Mouse (Mus musculus) frontal cortex, adult 2 months (tissue): ENCODE results near the gene Slc4a10. TPM values are rescaled to one million over a fixed set of nuclear protein-coding genes. Genes with fewer than 3 reads are reported as not detected.

Experiments used
- DNase-seq, 2 experiments: peaks; one replicate each; pipeline ENCODE4 v3.0.0; 2022; ENCODE audit warnings: low spot score in 1 of 2; ENCODE audit errors: extremely low spot score in 1 of 2
- polyA plus RNA-seq: library from polyadenylated mRNA; depleted of rRNA; stranded (reverse); fragments of >200 nt; gene quantifications from 2 replicates; pipeline ENCODE4 v1.2.3, GENCODE M21; 2012

Gene Slc4a10
- polyA plus RNA-seq, 1 experiment, result 138 TPM

GRCm38 (mm10) chr2:62268467-62268866 is 222.2 kb downstream of the Slc4a10 start:
- no peak for DNase-seq

GRCm38 (mm10) chr2:62271840-62272239 is 225.6 kb downstream of the Slc4a10 start:
- DNase-seq, result no peak

GRCm38 (mm10) chr2:62278779-62279178 is 232.5 kb downstream of the Slc4a10 start:
- DNase-seq, result no peak

- DNase-seq, result no peak
Observed at GRCm38 (mm10) chr2:62279777-62280176, 233.5 kb downstream of the Slc4a10 start.

GRCm38 (mm10) chr2:62285026-62285425 is 238.8 kb downstream of the Slc4a10 start:
- DNase-seq, result no peak

GRCm38 (mm10) chr2:62285847-62286246 is 239.6 kb downstream of the Slc4a10 start:
- DNase-seq, result peak in 1 of 2 experiments; percentile 44

- no peak for DNase-seq
Observed at GRCm38 (mm10) chr2:62287532-62287931, 241.3 kb downstream of the Slc4a10 start.

- no peak for DNase-seq
Observed at GRCm38 (mm10) chr2:62293846-62294245, 247.6 kb downstream of the Slc4a10 start.

- DNase-seq, result peak in 1 of 2 experiments; percentile 53
Observed at GRCm38 (mm10) chr2:62301716-62302115, 255.5 kb downstream of the Slc4a10 start.

GRCm38 (mm10) chr2:62306978-62307377 is 260.7 kb downstream of the Slc4a10 start:
- DNase-seq, result no peak

- no peak for DNase-seq
Observed at GRCm38 (mm10) chr2:62307477-62307876, 261.2 kb downstream of the Slc4a10 start.

GRCm38 (mm10) chr2:62316930-62317329 is 270.7 kb downstream of the Slc4a10 start:
- DNase-seq, result no peak

GRCm38 (mm10) chr2:62319489-62319888 is 273.2 kb downstream of the Slc4a10 start:
- no peak for DNase-seq

GRCm38 (mm10) chr2:62323078-62323637 is 276.9 kb downstream of the Slc4a10 start:
- DNase-seq, result peak in 1 of 2 experiments; percentile 51

GRCm38 (mm10) chr2:62325388-62325787 is 279.1 kb downstream of the Slc4a10 start:
- DNase-seq, result no peak

GRCm38 (mm10) chr2:62331913-62332312 is 285.7 kb downstream of the Slc4a10 start:
- DNase-seq, result peak in 1 of 2 experiments; percentile 50

- DNase-seq, result no peak
Observed at GRCm38 (mm10) chr2:62332465-62332864, 286.2 kb downstream of the Slc4a10 start.

GRCm38 (mm10) chr2:62334397-62335243 is 288.4 kb downstream of the Slc4a10 start:
- no peak for DNase-seq

GRCm38 (mm10) chr2:62337086-62337485 is 290.8 kb downstream of the Slc4a10 start:
- no peak for DNase-seq

- DNase-seq, result peak in 1 of 2 experiments; percentile 37
Observed at GRCm38 (mm10) chr2:62339222-62339944, 293.1 kb downstream of the Slc4a10 start.

GRCm38 (mm10) chr2:62341061-62341733 is 294.9 kb downstream of the Slc4a10 start:
- no peak for DNase-seq
